Mouse (Mus musculus) adrenal gland, postnatal 36 days (tissue): ENCODE measurements around the gene Cmtm6. TPM values are rescaled to one million over a fixed set of nuclear protein-coding genes. Genes with fewer than 3 reads are reported as not detected.
"Not testable (repeated sequence)": the region's sequence is repeated elsewhere in the genome, so short reads cannot be mapped to it uniquely, and the experiment has no call there.

Source experiments
- DNase-seq, 2 experiments: peaks; one replicate each; pipeline ENCODE4 v3.0.0; 2021; ENCODE audit warnings: mixed read lengths in 1 of 2
- long read RNA-seq, 2 experiments: library from polyadenylated mRNA; stranded (forward); transcript quantifications; one replicate each; pipeline ENCODE4 v2.0.0; 2021; ENCODE audit warnings: borderline sequencing depth in 2 of 2
- total RNA-seq, 2 experiments: library from RNA; stranded (reverse); gene quantifications; 2 replicates each; pipeline ENCODE4 v1.2.3; 2021

Gene Cmtm6
- total RNA-seq, result 100 to 1,000 TPM in 1 of 2 experiments, 10 to 100 TPM in 1; 71.3 to 102 TPM
- long read RNA-seq, experiment 1, transcript Cmtm6-201 (4 exons, 3,383 nt), result major isoform, 222 of 246 reads
- long read RNA-seq, experiment 1, partial matches to known transcripts, result 23 of 246 reads
- long read RNA-seq, experiment 1, other reads (novel, unspliced or antisense), result 1 of 246 reads
- long read RNA-seq, experiment 2, transcript Cmtm6-201 (4 exons, 3,383 nt), result major isoform, 39 of 40 reads
- long read RNA-seq, experiment 2, partial matches to known transcripts, result 0 of 40 reads
- long read RNA-seq, experiment 2, other reads (novel, unspliced or antisense), result 1 of 40 reads

DNA sequence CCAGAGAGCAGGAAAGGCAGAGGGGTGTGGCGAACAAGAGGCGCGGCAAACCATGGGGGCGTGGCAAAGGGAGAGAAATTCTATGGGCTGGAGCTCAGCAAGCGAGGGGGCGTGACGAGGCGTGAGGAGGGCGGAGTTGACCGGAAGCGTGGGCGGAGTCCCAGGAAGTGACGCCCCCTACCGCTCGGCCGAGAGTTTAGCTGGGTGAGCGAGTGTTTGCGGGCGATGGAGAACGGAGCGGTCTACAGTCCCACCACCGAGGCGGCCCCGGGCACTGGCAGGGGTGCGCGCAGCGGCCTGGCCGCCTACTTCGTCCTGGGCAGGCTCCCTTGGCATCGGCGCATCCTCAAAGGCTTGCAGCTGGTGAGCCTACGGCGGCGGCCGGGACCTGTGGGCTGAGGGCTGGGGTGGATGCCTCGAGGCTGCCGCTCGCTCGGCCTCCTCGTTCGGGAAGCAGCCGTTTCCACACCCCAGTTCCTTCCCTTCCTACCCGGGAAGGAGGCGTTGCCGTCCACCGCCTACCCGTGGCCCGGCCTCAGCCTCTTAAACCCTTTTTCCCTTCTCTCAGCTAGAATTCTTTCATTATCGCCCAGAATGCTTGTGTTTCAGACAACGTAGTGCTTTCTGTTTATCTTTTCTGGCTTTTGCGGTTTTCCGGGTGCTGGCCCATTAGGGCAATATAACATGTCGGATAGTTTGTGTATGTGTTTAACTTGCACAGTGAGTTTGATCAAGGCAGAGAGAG, at the start of gene Cmtm6:
Gene Cmtm6 (plus strand): TSS at position 106 of the 745 bp plus-strand sequence.
- peak; percentile 98 to 99 for DNase-seq

- DNase-seq, result no peak
These were observed 48.7 kb upstream of the Cmtm6 start for GRCm38 (mm10) chr9:114682193-114682592.

GRCm38 (mm10) chr9:114686245-114686644, 44.7 kb upstream of the Cmtm6 start:
- no peak for DNase-seq

- DNase-seq, result no peak
These were observed 43.3 kb upstream of the Cmtm6 start for GRCm38 (mm10) chr9:114687639-114688038.

GRCm38 (mm10) chr9:114688252-114688952, 42.5 kb upstream of the Cmtm6 start, which contains the start of gene Dync1li1:
Dync1li1 (plus strand) TSS chr9:114688790.
- DNase-seq, result peak; percentile 99

DNA sequence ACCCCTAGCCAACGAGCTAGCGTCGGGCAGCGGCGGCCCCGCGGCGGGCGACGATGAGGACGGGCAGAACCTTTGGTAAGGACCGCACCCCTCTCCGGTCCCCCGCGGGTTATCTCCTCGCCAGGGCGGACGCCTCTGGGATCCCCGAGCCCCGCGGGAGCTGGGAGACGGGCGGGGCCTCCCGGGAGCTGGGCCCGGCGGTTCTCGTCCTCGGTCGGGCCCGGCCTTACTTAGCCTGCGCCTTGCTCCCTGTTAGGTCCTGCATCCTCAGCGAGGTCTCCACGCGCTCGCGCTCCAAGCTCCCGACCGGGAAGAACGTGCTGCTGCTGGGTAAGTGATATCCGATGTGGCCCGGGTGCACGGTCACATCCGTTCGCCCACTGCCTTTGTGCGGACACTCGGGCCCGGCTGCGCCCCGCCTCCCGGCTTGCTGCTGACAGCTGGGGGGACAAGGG, 41.9 kb upstream of the Cmtm6 start:
- peak; percentile 54 to 64 for DNase-seq

DNA sequence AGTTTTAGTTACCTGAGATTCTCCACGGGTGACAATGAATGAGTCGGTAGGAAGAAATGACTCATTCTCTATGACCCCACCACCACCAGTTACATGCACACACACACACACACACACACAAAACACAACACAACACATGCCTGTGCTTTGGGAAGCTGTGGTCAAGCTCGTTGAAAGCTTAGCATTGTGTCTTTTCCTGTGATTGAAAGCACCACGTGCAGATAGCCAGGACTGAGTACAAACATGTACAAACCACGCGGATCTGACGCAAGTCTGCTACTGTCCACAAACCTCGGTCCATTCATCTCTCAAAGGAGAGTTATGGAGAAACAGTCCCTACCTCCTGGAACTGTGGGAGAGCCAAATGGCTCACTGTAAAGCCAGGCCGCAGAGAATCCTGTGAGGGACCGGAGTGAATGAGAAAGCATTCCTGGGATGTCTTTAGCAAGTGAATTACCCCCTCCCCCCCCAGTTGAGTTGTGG, 40.8 kb upstream of the Cmtm6 start:
- peak; percentile 26 to 41 for DNase-seq

- DNase-seq, result no peak
These were observed 39.8 kb upstream of the Cmtm6 start for GRCm38 (mm10) chr9:114691112-114691511.

GRCm38 (mm10) chr9:114695662-114696061, 35.3 kb upstream of the Cmtm6 start:
- not testable (repeated sequence) for DNase-seq

- DNase-seq, result no peak
These were observed 33.8 kb upstream of the Cmtm6 start for GRCm38 (mm10) chr9:114697072-114697471.

- DNase-seq, result no peak
These were observed 33.0 kb upstream of the Cmtm6 start for GRCm38 (mm10) chr9:114697926-114698325.

DNA sequence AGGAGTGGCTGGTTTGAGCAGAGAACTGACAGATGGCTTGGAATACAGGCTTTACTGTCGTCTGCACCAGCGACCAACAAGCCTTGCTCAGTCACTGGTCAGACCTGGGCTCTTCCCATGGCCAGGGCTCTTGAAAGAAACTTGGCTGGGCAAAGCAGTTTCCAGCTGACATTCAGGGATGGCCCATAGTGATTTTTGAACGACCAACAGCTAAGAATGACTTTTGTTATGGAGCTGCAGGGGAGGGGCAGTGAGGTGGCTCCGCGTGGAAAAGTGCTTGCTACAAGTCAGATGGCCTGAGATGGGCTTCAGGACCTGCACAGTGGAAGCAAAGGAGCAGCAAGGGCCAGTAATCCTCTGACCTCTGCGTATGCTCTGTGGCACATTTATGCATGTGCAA, 31.7 kb upstream of the Cmtm6 start:
- no peak for DNase-seq

DNA sequence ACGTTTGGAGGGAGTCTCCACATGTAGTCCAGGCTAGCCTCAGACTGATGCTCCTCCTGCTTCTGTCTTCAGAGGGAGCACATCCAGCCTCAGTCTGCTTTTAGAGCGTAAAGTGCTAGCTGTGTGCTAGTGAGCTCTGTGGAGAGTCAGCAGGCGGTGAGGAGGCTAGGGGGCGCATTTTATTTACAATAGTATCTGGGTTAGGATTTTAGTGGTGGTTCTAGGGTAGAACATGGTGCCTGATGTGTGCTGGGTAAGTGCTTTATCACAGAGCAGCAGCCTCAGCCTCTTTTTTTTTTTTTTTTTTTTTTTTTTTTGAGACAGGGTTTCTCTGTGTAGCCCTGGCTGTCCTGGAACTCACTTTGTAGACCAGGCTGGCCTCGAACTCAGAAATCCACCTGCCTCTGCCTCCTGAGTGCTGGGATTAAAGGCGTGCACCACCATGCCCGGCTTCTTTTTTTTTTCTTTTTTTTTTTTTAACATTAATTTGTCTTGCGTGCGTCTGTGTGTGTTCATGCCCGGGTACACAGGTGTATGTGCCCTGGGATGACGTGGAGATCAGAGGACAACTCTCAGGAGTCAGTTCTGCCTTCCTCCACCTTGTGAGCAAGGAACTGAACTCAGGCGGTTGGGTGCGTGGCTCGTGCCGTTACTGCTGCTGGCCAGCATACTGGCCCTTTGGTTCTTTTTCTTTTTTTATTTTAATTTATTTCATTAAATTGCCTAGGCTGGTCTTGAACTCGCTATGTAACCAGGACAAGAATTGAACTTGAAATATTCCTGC, 30.8 kb upstream of the Cmtm6 start:
- DNase-seq, result no peak

GRCm38 (mm10) chr9:114701031-114701430, 29.9 kb upstream of the Cmtm6 start:
- no peak for DNase-seq

DNA sequence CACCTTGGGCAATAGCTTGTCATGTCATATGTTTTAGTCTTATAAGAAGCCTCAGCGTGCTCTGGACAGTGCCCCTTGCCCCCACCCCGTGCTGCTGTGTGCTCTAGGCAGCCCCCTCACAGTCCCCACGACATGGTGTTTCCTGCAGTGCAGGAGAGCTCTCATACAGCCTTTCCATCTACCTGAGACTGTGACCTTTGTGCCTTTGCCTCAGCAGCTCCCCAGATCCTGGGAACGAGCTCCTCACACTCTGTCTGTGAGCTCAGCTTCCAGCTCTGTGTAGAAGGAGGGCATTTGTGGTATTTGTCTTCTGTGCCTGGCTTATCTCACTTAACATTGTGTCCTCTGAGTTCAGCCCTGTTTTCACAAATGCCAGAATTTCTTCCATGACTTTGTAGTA, 29.0 kb upstream of the Cmtm6 start:
- DNase-seq, result no peak

DNA sequence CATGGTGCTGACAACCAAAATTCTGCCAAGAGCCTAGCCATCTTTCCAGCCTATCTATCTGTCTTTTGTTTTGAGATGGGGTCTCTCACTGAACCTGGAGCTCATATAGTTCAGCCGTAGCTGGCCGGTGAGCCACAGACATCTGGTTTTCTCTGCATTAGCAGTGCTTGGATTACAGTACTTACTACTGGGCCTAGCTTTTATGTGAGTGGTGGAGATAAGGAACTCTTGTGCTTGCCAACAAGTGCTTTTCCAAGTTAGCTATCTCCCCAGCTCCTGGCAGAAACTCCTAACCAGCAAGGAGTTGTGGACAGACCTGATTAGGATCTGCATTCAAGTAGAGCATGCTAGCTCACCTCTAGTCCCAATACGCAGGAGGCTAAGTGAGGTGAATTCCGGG, 23.1 kb upstream of the Cmtm6 start:
- no peak for DNase-seq

DNA sequence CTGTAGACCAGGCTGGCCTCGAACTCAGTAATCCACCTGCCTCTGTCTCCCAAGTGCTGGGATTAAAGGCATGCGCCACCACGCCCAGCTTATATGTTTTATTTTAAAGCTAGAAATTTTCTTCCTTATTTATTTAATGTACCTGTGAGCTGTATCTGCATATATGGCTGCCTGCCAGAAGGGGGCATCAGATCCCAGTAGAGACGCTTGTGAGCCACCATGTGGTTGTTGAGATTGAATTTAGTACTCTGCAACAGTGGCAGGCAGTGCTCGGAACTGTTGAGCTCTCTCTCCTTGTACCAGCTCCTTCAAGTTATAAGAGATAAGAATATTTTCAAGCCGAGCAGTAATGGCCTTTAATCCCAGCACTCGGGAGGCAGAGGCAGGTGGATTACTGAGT, 20.6 kb upstream of the Cmtm6 start:
- DNase-seq, result peak in 1 of 2 experiments; percentile 28

DNA sequence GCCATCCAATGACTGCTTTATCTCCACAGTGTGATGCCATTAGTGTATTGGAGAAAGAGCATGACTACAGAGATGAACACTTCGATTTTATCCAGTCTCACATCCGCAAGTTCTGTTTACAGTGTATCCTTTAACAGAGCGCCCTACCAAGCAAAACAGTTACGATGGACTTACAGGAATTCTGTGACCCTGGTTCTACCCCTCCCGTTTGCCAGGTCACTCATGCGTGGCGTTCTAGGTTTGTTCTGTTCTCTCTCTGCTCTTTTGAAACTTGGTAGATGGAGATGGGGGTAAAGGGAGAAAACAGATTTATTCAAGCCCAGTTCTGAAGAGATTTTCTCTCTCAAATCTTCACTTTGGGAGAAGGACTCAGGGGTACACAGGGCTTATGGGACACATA, 17.4 kb upstream of the Cmtm6 start:
- DNase-seq, result no peak

DNA sequence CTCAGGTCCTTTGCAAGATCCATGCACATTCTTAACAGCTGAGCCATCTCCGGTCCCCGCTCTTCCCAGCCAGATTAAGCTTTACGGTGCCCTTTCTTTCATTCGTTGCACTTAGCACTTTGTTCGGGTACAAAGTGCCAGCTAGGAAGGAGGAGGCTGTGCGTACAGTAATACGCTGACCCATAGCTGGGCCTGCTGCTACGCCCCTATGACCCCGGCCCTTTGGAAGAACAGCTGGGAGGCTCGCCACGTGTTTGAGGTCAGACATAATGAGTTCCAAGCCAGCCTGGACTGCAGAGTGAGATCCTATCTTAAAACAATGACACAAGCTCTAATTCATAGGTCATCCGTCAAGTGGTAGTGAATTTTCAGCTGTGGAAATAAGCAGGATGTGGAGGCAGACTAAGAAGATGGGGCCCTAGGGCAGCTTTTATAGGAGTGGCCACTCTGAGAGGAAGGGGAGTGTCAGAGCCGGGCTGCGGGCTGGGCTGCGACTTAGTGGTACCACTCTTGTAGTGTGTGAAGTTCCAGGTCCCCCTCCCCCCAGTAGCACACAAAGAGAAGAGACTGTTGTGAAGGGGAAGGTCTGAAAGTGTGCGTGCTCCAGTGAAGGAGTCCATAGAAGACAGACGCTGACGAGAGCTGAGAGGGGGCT, 14.1 kb upstream of the Cmtm6 start:
- DNase-seq, result no peak

DNA sequence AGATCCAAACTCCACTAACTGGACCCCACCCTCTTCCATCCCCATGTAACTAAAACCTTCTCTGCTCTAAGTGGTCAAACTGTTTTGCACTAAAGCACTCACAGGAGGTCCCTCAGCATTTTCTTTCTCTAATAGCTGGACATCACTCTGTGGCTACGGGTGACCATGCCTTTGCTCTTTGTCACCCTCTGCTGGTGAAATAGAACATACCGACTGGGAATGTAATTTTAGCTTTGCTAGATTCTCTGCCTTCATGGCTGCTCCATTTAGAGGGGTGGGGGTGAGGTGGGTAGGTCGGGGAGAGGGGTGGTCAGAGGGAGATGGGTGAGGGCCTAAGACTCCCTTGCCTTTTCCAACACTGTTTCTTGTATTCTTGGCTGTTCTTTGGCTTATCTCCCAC, 3.6 kb upstream of the Cmtm6 start:
- peak in 1 of 2 experiments; percentile 60 for DNase-seq

DNA sequence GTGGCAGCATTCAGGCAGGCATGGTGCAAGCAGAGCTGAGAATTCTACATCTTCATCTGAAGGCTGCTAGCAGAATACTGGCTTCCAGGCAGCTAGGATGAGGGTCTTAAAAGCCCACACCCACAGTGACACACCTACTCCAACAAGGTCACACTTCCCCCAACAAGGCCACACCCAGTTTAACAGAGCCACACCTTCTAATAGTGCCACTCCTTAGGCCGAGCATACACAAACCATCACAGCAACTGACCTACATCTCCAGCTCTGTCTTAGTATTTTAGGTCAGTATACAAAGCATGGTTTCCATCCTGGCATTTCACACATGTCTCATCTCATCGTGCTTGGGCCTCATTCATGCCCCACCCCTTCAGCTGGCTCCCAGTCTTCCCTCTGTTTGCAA, 2.5 kb upstream of the Cmtm6 start:
- DNase-seq, result not testable (repeated sequence)
